Mouse (Mus musculus): ENCODE data around the gene Ccdc6. TPM values are rescaled to one million over a fixed set of nuclear protein-coding genes. Genes with fewer than 3 reads are reported as not detected.
A peak's percentile ranks its signal among the peaks of the same experiment; 100 is the strongest.

Gene Ccdc6
- total and polyA plus RNA-seq, 3 experiments, result 25.4 to 143 (median 42.0) TPM

DNA sequence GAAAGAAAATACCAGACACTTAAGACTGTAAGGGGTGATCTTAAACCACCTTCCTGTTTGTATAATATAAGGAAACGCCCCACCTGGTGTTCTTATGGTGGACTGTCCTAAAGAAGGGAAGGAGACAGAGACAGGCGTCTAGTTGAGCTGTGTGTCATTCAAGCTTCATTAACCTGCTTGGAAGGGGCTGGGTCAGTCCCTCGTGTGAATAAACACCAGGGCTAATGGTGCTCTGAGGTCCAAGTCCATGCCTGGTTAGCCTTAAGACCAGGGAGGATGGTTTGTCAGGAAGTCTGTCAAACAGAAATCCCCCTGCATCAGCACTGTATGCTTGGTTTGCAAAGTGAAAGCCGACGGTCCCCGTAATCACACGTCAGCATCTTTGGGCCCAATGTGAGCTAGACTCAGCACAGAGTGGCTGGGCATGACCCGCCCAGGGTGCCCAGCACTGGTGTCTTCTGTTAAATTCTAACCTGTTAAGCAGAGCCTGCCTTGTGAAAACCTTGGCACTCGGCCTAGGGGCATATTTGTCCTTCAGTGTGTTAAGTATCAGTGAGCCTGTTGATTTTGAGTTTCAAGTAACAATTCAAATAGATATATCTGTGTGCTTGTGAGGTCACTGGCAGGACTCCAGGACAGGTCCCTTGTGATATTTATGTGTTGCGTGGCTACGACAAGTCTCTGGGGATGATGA, 84.5 kb downstream of the Ccdc6 start:
- Histone ChIP-seq H3K79me2 (ENCODE audit: control insufficient read depth, insufficient read depth, low read length, poor library complexity) (no peaks in the 10 kb centered on the region), H3K27ac (ENCODE audit: control insufficient read depth, low read depth, low read length) (peak overlapping the region; percentile 54), H3K9me3 (replicated peaks; ENCODE audit: insufficient read depth, low read length) (no peaks in the 10 kb centered on the region), H3K4me1 (ENCODE audit: control insufficient read depth in 1 of 2, insufficient read depth in 2 of 2, low read length in 2 of 2) (peaks cover 12 to 18% of the 10 kb centered on the region in 2 experiments; a peak in 3 of 4 replicates), H3K27me3 (ENCODE audit: control insufficient read depth in 1 of 2, insufficient read depth in 2 of 2, low read length in 2 of 2) (no peaks in the 10 kb centered on the region), H3K4me3 (ENCODE audit: control insufficient read depth in 1 of 2, insufficient read depth in 1 of 2, low read depth in 2 of 2, low read length in 2 of 2) (no peak overlapping the region), H3K36me3 (ENCODE audit: control insufficient read depth in 1 of 2, insufficient read depth in 2 of 2, low read length in 2 of 2) (peaks cover 7 to 19% of the 10 kb centered on the region in 2 experiments), H3K9ac (ENCODE audit: control insufficient read depth, low read depth, low read length, poor library complexity, severe bottlenecking) (no peak overlapping the region)
- DNase-seq (ENCODE audit: low read depth, low spot score), result no peak
- no peak for TF ChIP-seq CTCF (IDR thresholded peaks at IDR 0.05 in 2 of 3, conservative IDR thresholded peaks at IDR 0.05 in 1 of 3; ENCODE audit: control insufficient read depth in 1 of 3, insufficient read depth in 1 of 3, low read depth in 2 of 3, low read length in 3 of 3, poor library complexity in 1 of 3, severe bottlenecking in 1 of 3)
- no peak for TF ChIP-seq CHD2 (IDR thresholded peaks at IDR 0.05; ENCODE audit: low read length)

DNA sequence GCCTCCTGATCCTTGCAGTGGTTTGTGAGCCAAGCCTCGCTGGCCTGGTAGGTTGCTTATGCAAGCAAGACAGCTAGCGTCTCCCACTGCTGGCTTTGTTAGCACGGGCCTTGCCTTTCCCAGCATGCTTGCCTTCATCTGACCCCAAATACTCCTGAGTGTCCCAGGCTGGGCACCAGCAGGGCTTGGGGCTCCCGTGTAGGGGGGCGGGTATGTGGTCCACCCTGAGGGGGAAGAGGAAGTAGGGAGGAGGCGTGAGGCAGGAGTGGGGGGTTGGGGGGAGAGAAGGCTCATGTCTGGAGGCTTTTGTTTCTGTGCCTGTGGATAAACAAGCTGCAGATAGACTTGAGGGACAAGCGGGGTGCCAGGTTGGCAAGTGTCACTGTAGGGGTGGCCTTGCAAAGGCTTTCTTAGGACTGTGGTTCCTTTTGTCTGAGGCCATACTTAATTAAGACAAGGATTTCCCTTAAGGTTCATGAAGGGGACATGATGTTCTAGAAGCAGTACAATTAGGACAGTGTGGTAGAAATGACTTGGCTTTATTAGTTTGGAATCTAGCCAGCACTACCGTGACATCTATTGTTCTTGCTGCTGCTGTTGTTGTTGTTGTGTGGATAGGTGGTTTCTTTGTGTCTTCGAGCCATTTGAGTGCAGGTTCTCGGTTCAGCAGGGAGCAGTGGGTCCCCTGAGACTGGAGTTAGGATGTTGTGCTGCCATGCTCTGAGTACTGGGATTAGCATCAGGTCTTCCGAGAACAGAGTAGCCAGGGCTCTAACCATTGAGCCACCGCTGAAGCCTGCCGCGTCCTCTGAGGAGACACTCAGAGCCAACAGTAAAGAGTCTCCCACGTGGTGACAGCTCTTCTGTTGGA, 86.5 kb downstream of the Ccdc6 start:
- Histone ChIP-seq H3K79me2 (ENCODE audit: control insufficient read depth, insufficient read depth, low read length, poor library complexity) (no peaks in the 10 kb centered on the region), H3K27ac (ENCODE audit: control insufficient read depth, low read depth, low read length) (no peak overlapping the region), H3K27me3 (ENCODE audit: control insufficient read depth in 1 of 2, insufficient read depth in 2 of 2, low read length in 2 of 2) (no peaks in the 10 kb centered on the region), H3K36me3 (ENCODE audit: control insufficient read depth in 1 of 2, insufficient read depth in 2 of 2, low read length in 2 of 2) (peaks cover 7 to 19% of the 10 kb centered on the region in 2 experiments), H3K4me3 (ENCODE audit: control insufficient read depth in 1 of 2, insufficient read depth in 1 of 2, low read depth in 2 of 2, low read length in 2 of 2) (no peak overlapping the region), H3K9me3 (replicated peaks; ENCODE audit: insufficient read depth, low read length) (no peaks in the 10 kb centered on the region), H3K9ac (ENCODE audit: control insufficient read depth, low read depth, low read length, poor library complexity, severe bottlenecking) (no peak overlapping the region), H3K4me1 (ENCODE audit: control insufficient read depth in 1 of 2, insufficient read depth in 2 of 2, low read length in 2 of 2) (peaks cover 12 to 18% of the 10 kb centered on the region in 2 experiments; a peak in 3 of 4 replicates)
- DNase-seq (ENCODE audit: low read depth, low spot score), result no peak
- no peak for TF ChIP-seq SIN3A (IDR thresholded peaks at IDR 0.05; ENCODE audit: low read length)
- TF ChIP-seq MEF2A (IDR thresholded peaks at IDR 0.05; ENCODE audit: extremely low read depth, insufficient replicate concordance, low read depth, low read length, poor library complexity, severe bottlenecking), result no peak
- no peak for TF ChIP-seq JUND (IDR thresholded peaks at IDR 0.05; ENCODE audit: low read depth, low read length)
- no peak for TF ChIP-seq SMC3 (IDR thresholded peaks at IDR 0.05; ENCODE audit: low read depth, low read length)

DNA sequence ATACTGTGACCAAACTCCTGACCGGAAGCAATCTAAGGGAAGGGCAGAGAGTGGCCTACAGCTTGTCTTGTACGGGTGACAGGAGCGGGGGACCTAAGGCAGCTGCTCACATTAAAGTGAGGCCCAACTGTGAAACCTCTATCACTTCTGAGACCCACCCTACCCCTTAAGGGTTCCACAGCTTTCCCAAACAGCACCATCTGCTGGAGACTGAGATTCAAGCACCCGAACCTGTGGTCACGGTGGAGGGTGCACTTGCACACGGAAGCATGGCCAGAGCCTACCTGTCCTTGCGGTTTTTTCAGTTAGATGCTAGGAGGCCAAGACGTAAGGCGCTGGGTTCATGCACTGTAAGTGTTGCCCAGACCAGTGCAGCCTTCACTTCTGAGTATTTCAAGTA, 89.2 kb downstream of the Ccdc6 start:
- Histone ChIP-seq H3K27me3 (ENCODE audit: control insufficient read depth in 1 of 2, insufficient read depth in 2 of 2, low read length in 2 of 2) (no peaks in the 10 kb centered on the region), H3K27ac (ENCODE audit: control insufficient read depth, low read depth, low read length) (no peak overlapping the region), H3K9ac (ENCODE audit: control insufficient read depth, low read depth, low read length, poor library complexity, severe bottlenecking) (no peak overlapping the region), H3K4me1 (ENCODE audit: control insufficient read depth in 1 of 2, insufficient read depth in 2 of 2, low read length in 2 of 2) (peaks cover 4 to 11% of the 10 kb centered on the region in 2 experiments; a peak in 3 of 4 replicates), H3K4me3 (ENCODE audit: control insufficient read depth in 1 of 2, insufficient read depth in 1 of 2, low read depth in 2 of 2, low read length in 2 of 2) (no peak overlapping the region), H3K36me3 (ENCODE audit: control insufficient read depth in 1 of 2, insufficient read depth in 2 of 2, low read length in 2 of 2) (peaks cover 3 to 5% of the 10 kb centered on the region in 2 experiments), H3K9me3 (replicated peaks; ENCODE audit: insufficient read depth, low read length) (no peaks in the 10 kb centered on the region), H3K79me2 (ENCODE audit: control insufficient read depth, insufficient read depth, low read length, poor library complexity) (no peaks in the 10 kb centered on the region)
- peak; percentile 31 for DNase-seq (ENCODE audit: low read depth, low spot score)
- TF ChIP-seq SMC3 (IDR thresholded peaks at IDR 0.05; ENCODE audit: low read depth, low read length) (peak; percentile 62), CTCF (IDR thresholded peaks at IDR 0.05 in 2 of 3, conservative IDR thresholded peaks at IDR 0.05 in 1 of 3; ENCODE audit: control insufficient read depth in 1 of 3, insufficient read depth in 1 of 3, low read depth in 2 of 3, low read length in 3 of 3, poor library complexity in 1 of 3, severe bottlenecking in 1 of 3) (peak; percentile 27 to 63 (median 57)), MEF2A (IDR thresholded peaks at IDR 0.05; ENCODE audit: extremely low read depth, insufficient replicate concordance, low read depth, low read length, poor library complexity, severe bottlenecking) (no peak), HCFC1 (IDR thresholded peaks at IDR 0.05; ENCODE audit: low read depth, low read length) (no peak), KAT2A (conservative IDR thresholded peaks at IDR 0.05; ENCODE audit: low read depth, low read length) (no peak)
